Mouse (Mus musculus): ENCODE measurements at regions not wholly inside any gene's neighbourhood (a gene's known extent, or its start where the extent isn't known, plus 50 kb on each side); places are given as distances from the start of the nearest gene placed in this dataset.
"Not testable (repeated sequence)": the region's sequence is repeated elsewhere in the genome, so short reads cannot be mapped to it uniquely, and the experiment has no call there.

- Histone ChIP-seq H3K79me2 (ENCODE audit: control insufficient read depth, insufficient read depth) (no peaks in the 10 kb centered on the region), H3K27me3 (ENCODE audit: control insufficient read depth, insufficient read depth, insufficient read length) (no peaks in the 10 kb centered on the region), H3K79me3 (ENCODE audit: low read depth) (no peaks in the 10 kb centered on the region), H3K4me3 (ENCODE audit: insufficient read depth, poor library complexity, severe bottlenecking) (no peak overlapping the region), H3ac (ENCODE audit: control insufficient read depth, insufficient read length, low read depth) (no peak overlapping the region), H3K36me3 (ENCODE audit: control insufficient read depth, insufficient read depth) (no peaks in the 10 kb centered on the region)
- no peak for TF ChIP-seq FOSL1 (IDR thresholded peaks at IDR 0.05; ENCODE audit: insufficient read depth, low read length, poor library complexity, severe bottlenecking)
- no peak for TF ChIP-seq MYOG (IDR thresholded peaks at IDR 0.05; ENCODE audit: control insufficient read depth, extremely low read depth, insufficient read length)
- no peak for TF ChIP-seq USF1 (IDR thresholded peaks at IDR 0.05; ENCODE audit: low read depth)
- TF ChIP-seq CTCF (IDR thresholded peaks at IDR 0.05; ENCODE audit: control insufficient read depth, insufficient read depth, insufficient read length), result no peak
- no peak for TF ChIP-seq CEBPB (IDR thresholded peaks at IDR 0.05; ENCODE audit: low read depth)
- TF ChIP-seq MYOD1 (IDR thresholded peaks at IDR 0.05; ENCODE audit: control insufficient read depth, insufficient read length, low read depth), result no peak
- TF ChIP-seq MAX (IDR thresholded peaks at IDR 0.05), result no peak
These were observed 97.1 kb upstream of the Smlr1 start for GRCm38 (mm10) chr10:25633058-25633614.

- no peaks in the 10 kb centered on the region for H3K79me2 ChIP-seq (ENCODE audit: control insufficient read depth, insufficient read depth)
- no peak overlapping the region for H3K4me3 ChIP-seq (ENCODE audit: insufficient read depth, poor library complexity, severe bottlenecking)
- no peak overlapping the region for H3ac ChIP-seq (ENCODE audit: control insufficient read depth, insufficient read length, low read depth)
- no peaks in the 10 kb centered on the region for H3K79me3 ChIP-seq (ENCODE audit: low read depth)
- no peaks in the 10 kb centered on the region for H3K36me3 ChIP-seq (ENCODE audit: control insufficient read depth, insufficient read depth)
- no peaks in the 10 kb centered on the region for H3K27me3 ChIP-seq (ENCODE audit: control insufficient read depth, insufficient read depth, insufficient read length)
- TF ChIP-seq MAX (IDR thresholded peaks at IDR 0.05), result no peak
These were observed 96.2 kb upstream of the Smlr1 start for GRCm38 (mm10) chr10:25632306-25632705.

- H3K27me3 ChIP-seq (ENCODE audit: control insufficient read depth, insufficient read depth, insufficient read length), result no peaks in the 10 kb centered on the region
- TF ChIP-seq USF1 (IDR thresholded peaks at IDR 0.05; ENCODE audit: low read depth) (no peak), CTCF (IDR thresholded peaks at IDR 0.05; ENCODE audit: control insufficient read depth, insufficient read depth, insufficient read length) (no peak), MYOD1 (IDR thresholded peaks at IDR 0.05; ENCODE audit: control insufficient read depth, insufficient read length, low read depth) (no peak), FOSL1 (IDR thresholded peaks at IDR 0.05; ENCODE audit: insufficient read depth, low read length, poor library complexity, severe bottlenecking) (no peak), MAX (IDR thresholded peaks at IDR 0.05) (no peak), CEBPB (IDR thresholded peaks at IDR 0.05; ENCODE audit: low read depth) (no peak), MYOG (IDR thresholded peaks at IDR 0.05; ENCODE audit: control insufficient read depth, extremely low read depth, insufficient read length) (no peak)
- no peak overlapping the region for H3K4me3 ChIP-seq (ENCODE audit: insufficient read depth, poor library complexity, severe bottlenecking)
- no peaks in the 10 kb centered on the region for H3K79me2 ChIP-seq (ENCODE audit: control insufficient read depth, insufficient read depth)
- H3ac ChIP-seq (ENCODE audit: control insufficient read depth, insufficient read length, low read depth), result no peak overlapping the region
- no peaks in the 10 kb centered on the region for H3K36me3 ChIP-seq (ENCODE audit: control insufficient read depth, insufficient read depth)
- no peaks in the 10 kb centered on the region for H3K79me3 ChIP-seq (ENCODE audit: low read depth)
These were observed 86.5 kb upstream of the Smlr1 start for GRCm38 (mm10) chr10:25622585-25622984.

- not testable (repeated sequence) for H3ac ChIP-seq (ENCODE audit: control insufficient read depth, insufficient read length, low read depth); H3K36me3 ChIP-seq (ENCODE audit: control insufficient read depth, insufficient read depth); H3K4me3 ChIP-seq (ENCODE audit: insufficient read depth, poor library complexity, severe bottlenecking); H3K79me3 ChIP-seq (ENCODE audit: low read depth); H3K79me2 ChIP-seq (ENCODE audit: control insufficient read depth, insufficient read depth); H3K27me3 ChIP-seq (ENCODE audit: control insufficient read depth, insufficient read depth, insufficient read length)
These were observed 85.7 kb upstream of the Smlr1 start for GRCm38 (mm10) chr10:25621747-25622134.

- Histone ChIP-seq H3K4me3 (ENCODE audit: insufficient read depth, poor library complexity, severe bottlenecking) (no peak overlapping the region), H3K79me3 (ENCODE audit: low read depth) (no peaks in the 10 kb centered on the region), H3K79me2 (ENCODE audit: control insufficient read depth, insufficient read depth) (no peaks in the 10 kb centered on the region), H3ac (ENCODE audit: control insufficient read depth, insufficient read length, low read depth) (no peak overlapping the region), H3K36me3 (ENCODE audit: control insufficient read depth, insufficient read depth) (no peaks in the 10 kb centered on the region), H3K27me3 (ENCODE audit: control insufficient read depth, insufficient read depth, insufficient read length) (no peaks in the 10 kb centered on the region)
- TF ChIP-seq CEBPB (IDR thresholded peaks at IDR 0.05; ENCODE audit: low read depth), result no peak
- no peak for TF ChIP-seq MYOD1 (IDR thresholded peaks at IDR 0.05; ENCODE audit: control insufficient read depth, insufficient read length, low read depth)
- no peak for TF ChIP-seq USF1 (IDR thresholded peaks at IDR 0.05; ENCODE audit: low read depth)
- TF ChIP-seq CTCF (IDR thresholded peaks at IDR 0.05; ENCODE audit: control insufficient read depth, insufficient read depth, insufficient read length), result no peak
- TF ChIP-seq MYOG (IDR thresholded peaks at IDR 0.05; ENCODE audit: control insufficient read depth, extremely low read depth, insufficient read length), result no peak
- no peak for TF ChIP-seq FOSL1 (IDR thresholded peaks at IDR 0.05; ENCODE audit: insufficient read depth, low read length, poor library complexity, severe bottlenecking)
- TF ChIP-seq MAX (IDR thresholded peaks at IDR 0.05), result no peak
These were observed 85.1 kb upstream of the Smlr1 start for GRCm38 (mm10) chr10:25620939-25621746.

GRCm38 (mm10) chr10:25619702-25620101 is 83.6 kb upstream of the Smlr1 start:
- H3ac ChIP-seq (ENCODE audit: control insufficient read depth, insufficient read length, low read depth), result no peak overlapping the region
- no peak overlapping the region for H3K4me3 ChIP-seq (ENCODE audit: insufficient read depth, poor library complexity, severe bottlenecking)
- H3K79me3 ChIP-seq (ENCODE audit: low read depth), result no peaks in the 10 kb centered on the region
- no peaks in the 10 kb centered on the region for H3K27me3 ChIP-seq (ENCODE audit: control insufficient read depth, insufficient read depth, insufficient read length)
- TF ChIP-seq USF1 (IDR thresholded peaks at IDR 0.05; ENCODE audit: low read depth) (no peak), MYOD1 (IDR thresholded peaks at IDR 0.05; ENCODE audit: control insufficient read depth, insufficient read length, low read depth) (no peak), FOSL1 (IDR thresholded peaks at IDR 0.05; ENCODE audit: insufficient read depth, low read length, poor library complexity, severe bottlenecking) (no peak), MAX (IDR thresholded peaks at IDR 0.05) (no peak), CEBPB (IDR thresholded peaks at IDR 0.05; ENCODE audit: low read depth) (no peak)
- H3K36me3 ChIP-seq (ENCODE audit: control insufficient read depth, insufficient read depth), result no peaks in the 10 kb centered on the region
- H3K79me2 ChIP-seq (ENCODE audit: control insufficient read depth, insufficient read depth), result no peaks in the 10 kb centered on the region
